Mouse (Mus musculus): Measurements from ENCODE around the gene Mpp2. TPM values are rescaled to one million over a fixed set of nuclear protein-coding genes. Genes with fewer than 3 reads are reported as not detected.
A peak's percentile ranks its signal among the peaks of the same experiment; 100 is the strongest.

Gene Mpp2
- polyA plus RNA-seq, 1 experiment from 2014 or later: 19.8 TPM

GRCm38 (mm10) chr11:102068969-102069368 is 19.3 kb downstream of the Mpp2 start:
- Histone ChIP-seq H3K9ac (no peak overlapping the region), H3K27me3 (no peaks in the 10 kb centered on the region), H3K4me2 (no peak overlapping the region), H3K36me3 (ENCODE audit: poor library complexity, severe bottlenecking) (peaks cover 12% of the 10 kb centered on the region), H3K9me3 (replicated peaks) (no peaks in the 10 kb centered on the region), H3K4me3 (no peak overlapping the region), H3K4me1 (peaks cover 17% of the 10 kb centered on the region; the same call in 1 of the 2 replicates), H3K27ac (no peak overlapping the region)
- ATAC-seq: no peak
- WGBS: 39% methylated on average over 2 of the region's 2 CpGs

- Histone ChIP-seq H3K4me1 (0 out of 2 replicates have a peak, but pooled peaks cover 3% of the 10 kb centered on the region), H3K36me3 (ENCODE audit: poor library complexity, severe bottlenecking) (peaks cover 56% of the 10 kb centered on the region), H3K9ac (no peak overlapping the region), H3K9me3 (replicated peaks) (no peaks in the 10 kb centered on the region), H3K4me2 (no peak overlapping the region), H3K27me3 (peaks cover 6% of the 10 kb centered on the region), H3K4me3 (no peak overlapping the region), H3K27ac (no peak overlapping the region)
- no peak for ATAC-seq
- WGBS: 82% methylated on average over 13 of the region's 13 CpGs
These were observed 25.2 kb downstream of the Mpp2 start for GRCm38 (mm10) chr11:102063076-102063475.

GRCm38 (mm10) chr11:102061941-102062473 is 26.3 kb downstream of the Mpp2 start:
- H3K36me3 ChIP-seq (ENCODE audit: poor library complexity, severe bottlenecking): peaks cover 56% of the 10 kb centered on the region

GRCm38 (mm10) chr11:102061236-102061940 is 26.9 kb downstream of the Mpp2 start:
- H3K4me3 ChIP-seq: peak overlapping the region; percentile 41
- ATAC-seq: peak; percentile 75
- WGBS: 4% methylated on average over 23 of the region's 23 CpGs
- H3K9me3 ChIP-seq (replicated peaks): no peaks in the 10 kb centered on the region
- H3K4me2 ChIP-seq: peak overlapping the region; percentile 75
- H3K27ac ChIP-seq: no peak overlapping the region
- H3K4me1 ChIP-seq: 0 out of 2 replicates have a peak, but pooled peaks cover 3% of the 10 kb centered on the region
- H3K9ac ChIP-seq: peak overlapping the region; percentile 58
- H3K36me3 ChIP-seq (ENCODE audit: poor library complexity, severe bottlenecking): peaks cover 56% of the 10 kb centered on the region
- peaks cover 6% of the 10 kb centered on the region for H3K27me3 ChIP-seq

More at GRCm38 (mm10) chr11:102061941-102062473, 26.3 kb downstream of the Mpp2 start:
- WGBS: 21% methylated on average over 16 of the region's 16 CpGs
- Histone ChIP-seq H3K9ac (no peak overlapping the region), H3K27ac (no peak overlapping the region), H3K4me2 (peak overlapping the region; percentile 75), H3K27me3 (peaks cover 6% of the 10 kb centered on the region), H3K4me1 (0 out of 2 replicates have a peak, but pooled peaks cover 3% of the 10 kb centered on the region), H3K9me3 (replicated peaks) (no peaks in the 10 kb centered on the region), H3K4me3 (0 out of 2 replicates have a peak overlapping the region, but pooled peaks have one; percentile 41)
- ATAC-seq: no peak

GRCm38 (mm10) chr11:102053847-102054246 is 34.5 kb downstream of the Mpp2 start:
- no peak overlapping the region for H3K9ac ChIP-seq
- H3K27ac ChIP-seq: no peak overlapping the region
- H3K27me3 ChIP-seq: no peaks in the 10 kb centered on the region
- H3K36me3 ChIP-seq (ENCODE audit: poor library complexity, severe bottlenecking): peaks cover 7% of the 10 kb centered on the region
- WGBS: 34% methylated on average over 9 of the region's 9 CpGs
- no peaks in the 10 kb centered on the region for H3K4me1 ChIP-seq
- no peak overlapping the region for H3K4me2 ChIP-seq
- H3K4me3 ChIP-seq: no peak overlapping the region
- H3K9me3 ChIP-seq (replicated peaks): no peaks in the 10 kb centered on the region
- ATAC-seq: no peak

GRCm38 (mm10) chr11:102053183-102053582 is 35.1 kb downstream of the Mpp2 start:
- no peak for ATAC-seq
- Histone ChIP-seq H3K27ac (no peak overlapping the region), H3K36me3 (ENCODE audit: poor library complexity, severe bottlenecking) (0 out of 2 replicates have a peak, but pooled peaks cover under 1% of the 10 kb centered on the region), H3K9me3 (replicated peaks) (no peaks in the 10 kb centered on the region), H3K4me3 (no peak overlapping the region), H3K27me3 (no peaks in the 10 kb centered on the region), H3K4me2 (no peak overlapping the region), H3K9ac (no peak overlapping the region), H3K4me1 (no peaks in the 10 kb centered on the region)
- 90% methylated on average over 7 of the region's 7 CpGs for WGBS

- H3K4me3 ChIP-seq: no peak overlapping the region
- H3K9me3 ChIP-seq (replicated peaks): no peaks in the 10 kb centered on the region
- no peaks in the 10 kb centered on the region for H3K4me1 ChIP-seq
- H3K27me3 ChIP-seq: no peaks in the 10 kb centered on the region
- H3K4me2 ChIP-seq: no peak overlapping the region
- no peaks in the 10 kb centered on the region for H3K36me3 ChIP-seq (ENCODE audit: poor library complexity, severe bottlenecking)
- no peak for ATAC-seq
- H3K27ac ChIP-seq: no peak overlapping the region
- no peak overlapping the region for H3K9ac ChIP-seq
- WGBS: 85% methylated on average over 12 of the region's 12 CpGs
These were observed 35.6 kb downstream of the Mpp2 start for GRCm38 (mm10) chr11:102052697-102053096.

- Histone ChIP-seq H3K36me3 (ENCODE audit: poor library complexity, severe bottlenecking) (no peaks in the 10 kb centered on the region), H3K4me3 (no peak overlapping the region), H3K4me2 (no peak overlapping the region), H3K4me1 (no peaks in the 10 kb centered on the region), H3K9me3 (replicated peaks) (no peaks in the 10 kb centered on the region), H3K9ac (no peak overlapping the region), H3K27me3 (no peaks in the 10 kb centered on the region), H3K27ac (no peak overlapping the region)
- ATAC-seq: no peak
- WGBS: 51% methylated on average over 4 of the region's 4 CpGs
These were observed 36.4 kb downstream of the Mpp2 start for GRCm38 (mm10) chr11:102051954-102052353.

- Histone ChIP-seq H3K27me3 (no peaks in the 10 kb centered on the region), H3K27ac (no peak overlapping the region), H3K4me3 (no peak overlapping the region), H3K9me3 (replicated peaks) (no peaks in the 10 kb centered on the region), H3K9ac (no peak overlapping the region), H3K36me3 (ENCODE audit: poor library complexity, severe bottlenecking) (no peaks in the 10 kb centered on the region), H3K4me1 (no peaks in the 10 kb centered on the region), H3K4me2 (no peak overlapping the region)
- 78% methylated on average over 4 of the region's 4 CpGs for WGBS
- no peak for ATAC-seq
These were observed 36.8 kb downstream of the Mpp2 start for GRCm38 (mm10) chr11:102051541-102051940.

GRCm38 (mm10) chr11:102049875-102050482 is 38.3 kb downstream of the Mpp2 start:
- H3K36me3 ChIP-seq (ENCODE audit: poor library complexity, severe bottlenecking): no peaks in the 10 kb centered on the region
- H3K4me1 ChIP-seq: no peaks in the 10 kb centered on the region
- no peak for ATAC-seq
- H3K4me2 ChIP-seq: no peak overlapping the region
- no peak overlapping the region for H3K27ac ChIP-seq
- H3K9me3 ChIP-seq (replicated peaks): peaks cover 13% of the 10 kb centered on the region
- H3K4me3 ChIP-seq: no peak overlapping the region
- no peaks in the 10 kb centered on the region for H3K27me3 ChIP-seq
- WGBS: 61% methylated on average over 14 of the region's 14 CpGs
- H3K9ac ChIP-seq: no peak overlapping the region

GRCm38 (mm10) chr11:102046607-102047006 is 41.7 kb downstream of the Mpp2 start:
- no peaks in the 10 kb centered on the region for H3K27me3 ChIP-seq
- H3K27ac ChIP-seq: no peak overlapping the region
- H3K36me3 ChIP-seq (ENCODE audit: poor library complexity, severe bottlenecking): no peaks in the 10 kb centered on the region
- peaks cover 13% of the 10 kb centered on the region for H3K9me3 ChIP-seq (replicated peaks)
- no peak overlapping the region for H3K4me2 ChIP-seq
- no peak overlapping the region for H3K9ac ChIP-seq
- no peaks in the 10 kb centered on the region for H3K4me1 ChIP-seq
- ATAC-seq: no peak
- 78% methylated on average over 9 of the region's 9 CpGs for WGBS
- H3K4me3 ChIP-seq: no peak overlapping the region

GRCm38 (mm10) chr11:102044691-102045212 is 43.6 kb downstream of the Mpp2 start:
- H3K27me3 ChIP-seq: no peaks in the 10 kb centered on the region
- H3K4me1 ChIP-seq: no peaks in the 10 kb centered on the region
- no peak overlapping the region for H3K9ac ChIP-seq
- peaks cover 13% of the 10 kb centered on the region for H3K9me3 ChIP-seq (replicated peaks)
- no peak overlapping the region for H3K4me2 ChIP-seq
- H3K36me3 ChIP-seq (ENCODE audit: poor library complexity, severe bottlenecking): no peaks in the 10 kb centered on the region
- WGBS: 89% methylated on average over 7 of the region's 7 CpGs
- H3K27ac ChIP-seq: no peak overlapping the region
- no peak for ATAC-seq
- H3K4me3 ChIP-seq: no peak overlapping the region

Measured in forebrain, embryonic 13.5 days (tissue).